Mouse (Mus musculus): ENCODE data around the gene Syt14. TPM values are rescaled to one million over a fixed set of nuclear protein-coding genes. Genes with fewer than 3 reads are reported as not detected.

The Syt14 gene
- polyA plus RNA-seq, 1 experiment from 2014 or later: 5.4 TPM

DNA sequence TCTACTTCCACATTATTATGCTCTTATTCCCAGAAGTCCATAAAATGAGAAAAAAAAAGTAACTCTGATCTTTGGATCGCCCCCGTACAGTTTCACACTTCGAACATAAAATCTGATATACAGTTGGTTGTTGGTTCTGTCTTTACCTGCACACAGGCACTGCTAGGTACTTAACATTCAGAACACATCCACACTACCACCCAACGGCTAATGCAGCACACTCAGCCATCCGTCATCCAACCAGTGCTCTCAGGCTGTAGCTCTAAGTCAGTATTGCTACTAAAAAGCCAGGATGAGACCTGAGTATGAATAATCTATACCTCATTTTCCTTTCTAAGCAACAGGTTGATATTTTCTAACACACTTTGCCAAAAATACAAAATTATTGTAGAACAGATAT is 73.3 kb downstream of the Syt14 start:
- Histone ChIP-seq H3K4me3 (ENCODE audit: low read depth, low read length) (no peak overlapping the region), H3K27ac (ENCODE audit: low read length) (no peak overlapping the region), H3K4me2 (ENCODE audit: low read depth, low read length) (no peak overlapping the region), H3K36me3 (ENCODE audit: control insufficient read depth, insufficient read depth) (no peaks in the 10 kb centered on the region), H3K9ac (ENCODE audit: low read depth, low read length) (no peak overlapping the region), H3K4me1 (ENCODE audit: control insufficient read depth, low read depth, low read length) (no peaks in the 10 kb centered on the region), H3K27me3 (ENCODE audit: control insufficient read depth, insufficient read depth, low read depth, low read length) (no peaks in the 10 kb centered on the region), H3K9me3 (replicated peaks; ENCODE audit: control insufficient read depth, low read length) (no peaks in the 10 kb centered on the region)
- no peak for ATAC-seq (ENCODE audit: low read depth)
- WGBS (ENCODE audit: insufficient replicate concordance): 82% methylated on average over 5 of the region's 5 CpGs

DNA sequence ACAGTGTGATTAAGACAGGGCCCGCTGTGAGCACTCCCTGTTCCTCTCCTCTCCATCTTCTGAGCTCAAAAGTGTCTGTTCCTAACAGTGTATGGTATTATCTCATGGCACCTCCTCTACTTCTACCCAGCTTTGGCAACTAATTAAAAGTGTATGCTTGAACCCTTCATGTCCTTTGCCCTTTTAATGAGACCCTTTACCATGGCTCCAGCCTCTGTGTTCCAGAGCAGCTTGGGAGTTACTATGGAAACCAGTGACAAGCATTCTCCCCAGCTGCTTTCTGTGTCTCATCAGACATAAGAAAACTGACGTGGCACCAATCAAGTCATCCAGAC is 87.8 kb downstream of the Syt14 start:
- no peak overlapping the region for H3K27ac ChIP-seq (ENCODE audit: low read length)
- no peak overlapping the region for H3K9ac ChIP-seq (ENCODE audit: low read depth, low read length)
- no peaks in the 10 kb centered on the region for H3K4me1 ChIP-seq (ENCODE audit: control insufficient read depth, low read depth, low read length)
- H3K36me3 ChIP-seq (ENCODE audit: control insufficient read depth, insufficient read depth): no peaks in the 10 kb centered on the region
- H3K4me2 ChIP-seq (ENCODE audit: low read depth, low read length): no peak overlapping the region
- no peaks in the 10 kb centered on the region for H3K9me3 ChIP-seq (replicated peaks; ENCODE audit: control insufficient read depth, low read length)
- WGBS (ENCODE audit: insufficient replicate concordance): 69% methylated on average over 2 of the region's 2 CpGs
- no peaks in the 10 kb centered on the region for H3K27me3 ChIP-seq (ENCODE audit: control insufficient read depth, insufficient read depth, low read depth, low read length)
- no peak overlapping the region for H3K4me3 ChIP-seq (ENCODE audit: low read depth, low read length)
- no peak for ATAC-seq (ENCODE audit: low read depth)

DNA sequence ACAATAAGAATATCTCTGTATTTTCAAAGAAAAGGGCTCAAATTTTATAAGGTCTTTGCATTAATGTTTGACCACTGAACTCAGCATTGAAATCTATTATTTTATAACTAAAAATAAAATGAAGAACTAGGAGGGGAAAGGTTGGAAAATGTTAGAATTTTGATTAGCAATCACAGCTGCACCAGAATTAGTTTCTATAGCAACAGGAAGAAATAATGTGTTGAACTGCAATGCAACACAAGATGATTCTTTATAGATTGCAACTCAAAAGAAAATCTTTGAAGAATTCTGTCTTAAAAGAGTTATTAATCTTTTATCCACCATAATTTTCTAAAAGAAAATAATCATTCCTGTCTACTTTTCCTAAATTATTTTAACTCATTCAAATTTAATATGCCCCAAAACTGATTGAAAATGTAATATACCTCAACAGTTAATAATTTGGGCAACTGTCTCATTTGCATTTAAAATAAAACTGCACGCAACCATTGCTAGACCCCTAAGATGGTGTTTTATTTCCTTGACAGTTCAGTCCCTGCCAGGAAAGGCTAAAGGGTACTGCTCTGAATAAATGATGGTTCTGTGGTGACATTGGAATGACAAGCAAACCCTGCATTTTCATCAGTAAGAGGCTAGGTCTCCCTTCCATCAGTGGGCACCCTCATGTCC is 88.3 kb downstream of the Syt14 start:
- ATAC-seq (ENCODE audit: low read depth): no peak
- H3K9ac ChIP-seq (ENCODE audit: low read depth, low read length): no peak overlapping the region
- no peaks in the 10 kb centered on the region for H3K4me1 ChIP-seq (ENCODE audit: control insufficient read depth, low read depth, low read length)
- H3K9me3 ChIP-seq (replicated peaks; ENCODE audit: control insufficient read depth, low read length): no peaks in the 10 kb centered on the region
- H3K36me3 ChIP-seq (ENCODE audit: control insufficient read depth, insufficient read depth): no peaks in the 10 kb centered on the region
- WGBS (ENCODE audit: insufficient replicate concordance): 88% methylated on average over 1 of the region's 1 CpGs
- H3K4me3 ChIP-seq (ENCODE audit: low read depth, low read length): no peak overlapping the region
- no peak overlapping the region for H3K27ac ChIP-seq (ENCODE audit: low read length)
- no peaks in the 10 kb centered on the region for H3K27me3 ChIP-seq (ENCODE audit: control insufficient read depth, insufficient read depth, low read depth, low read length)
- no peak overlapping the region for H3K4me2 ChIP-seq (ENCODE audit: low read depth, low read length)

DNA sequence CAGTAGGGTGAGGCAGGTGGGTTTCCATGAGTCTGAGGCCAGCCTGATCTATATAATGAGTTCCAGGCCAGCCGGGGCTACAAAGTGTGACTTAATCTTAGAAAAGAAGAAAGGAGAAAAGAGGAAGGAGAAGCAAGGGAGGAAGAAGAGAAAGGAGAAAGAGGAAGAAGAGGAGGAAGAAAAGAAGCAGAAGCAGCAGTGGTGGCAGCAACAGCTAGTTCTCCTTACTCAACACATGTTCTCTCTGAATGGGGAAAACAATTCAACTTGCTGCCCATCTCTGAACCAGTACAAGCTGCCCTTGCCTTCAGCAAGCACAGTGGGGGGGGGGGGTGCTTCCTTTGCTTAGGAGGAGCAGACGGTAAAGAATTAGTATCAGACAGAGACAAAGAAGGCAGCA is 96.5 kb downstream of the Syt14 start:
- Histone ChIP-seq H3K27ac (ENCODE audit: low read length) (no peak overlapping the region), H3K27me3 (ENCODE audit: control insufficient read depth, insufficient read depth, low read depth, low read length) (no peaks in the 10 kb centered on the region), H3K9me3 (replicated peaks; ENCODE audit: control insufficient read depth, low read length) (no peaks in the 10 kb centered on the region), H3K4me3 (ENCODE audit: low read depth, low read length) (no peak overlapping the region), H3K4me1 (ENCODE audit: control insufficient read depth, low read depth, low read length) (no peaks in the 10 kb centered on the region), H3K36me3 (ENCODE audit: control insufficient read depth, insufficient read depth) (no peaks in the 10 kb centered on the region), H3K4me2 (ENCODE audit: low read depth, low read length) (no peak overlapping the region), H3K9ac (ENCODE audit: low read depth, low read length) (no peak overlapping the region)
- peak; percentile 47 for ATAC-seq (ENCODE audit: low read depth)
- WGBS (ENCODE audit: insufficient replicate concordance): 27% methylated on average over 2 of the region's 2 CpGs

DNA sequence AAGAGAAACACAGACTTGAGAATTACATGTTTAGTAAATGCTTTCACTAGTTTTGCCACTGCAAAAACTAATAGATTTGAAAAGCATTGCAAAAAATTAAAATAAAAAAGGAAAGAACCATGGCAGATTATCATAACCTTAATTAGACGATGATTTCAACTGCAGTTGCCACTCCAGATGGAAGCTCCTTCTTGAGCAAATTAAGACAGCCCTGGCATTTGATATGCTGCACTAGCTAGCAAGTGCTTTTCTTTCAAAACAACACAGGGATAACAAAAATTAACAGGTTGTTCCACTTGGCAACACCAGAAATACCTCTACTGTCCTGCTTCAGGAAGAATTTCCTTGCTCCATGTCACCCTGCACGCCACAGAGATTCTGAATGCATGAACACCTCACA is 97.6 kb downstream of the Syt14 start:
- Histone ChIP-seq H3K27me3 (ENCODE audit: control insufficient read depth, insufficient read depth, low read depth, low read length) (no peaks in the 10 kb centered on the region), H3K4me1 (ENCODE audit: control insufficient read depth, low read depth, low read length) (no peaks in the 10 kb centered on the region), H3K9ac (ENCODE audit: low read depth, low read length) (no peak overlapping the region), H3K27ac (ENCODE audit: low read length) (no peak overlapping the region), H3K4me2 (ENCODE audit: low read depth, low read length) (no peak overlapping the region), H3K4me3 (ENCODE audit: low read depth, low read length) (no peak overlapping the region), H3K9me3 (replicated peaks; ENCODE audit: control insufficient read depth, low read length) (no peaks in the 10 kb centered on the region), H3K36me3 (ENCODE audit: control insufficient read depth, insufficient read depth) (no peaks in the 10 kb centered on the region)
- WGBS (ENCODE audit: insufficient replicate concordance): 68% methylated on average over 2 of the region's 2 CpGs
- ATAC-seq (ENCODE audit: low read depth): no peak

DNA sequence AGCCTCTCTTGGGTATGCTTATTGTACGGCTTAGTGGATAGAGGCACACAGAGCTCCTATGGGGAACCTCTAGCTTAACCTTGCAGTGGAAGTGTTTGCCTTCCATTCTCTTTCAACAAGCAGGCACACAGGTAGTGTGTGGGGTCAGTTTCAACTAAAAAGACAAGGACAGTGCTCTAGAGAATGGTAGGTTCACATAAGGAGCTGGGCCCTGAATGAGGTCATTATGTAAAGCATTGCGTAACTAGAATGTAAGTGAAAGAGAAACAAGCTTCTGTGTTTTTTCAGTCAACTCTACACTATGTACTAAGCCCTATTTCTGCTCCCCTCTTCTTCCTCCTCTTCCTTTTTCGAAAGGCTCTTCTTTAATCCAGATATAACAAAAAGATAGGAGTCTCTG is 103.8 kb downstream of the Syt14 start:
- H3K4me3 ChIP-seq (ENCODE audit: low read depth, low read length): no peak overlapping the region
- no peak overlapping the region for H3K4me2 ChIP-seq (ENCODE audit: low read depth, low read length)
- H3K27ac ChIP-seq (ENCODE audit: low read length): no peak overlapping the region
- no peak overlapping the region for H3K9ac ChIP-seq (ENCODE audit: low read depth, low read length)
- WGBS (ENCODE audit: insufficient replicate concordance): 63% methylated on average over 3 of the region's 3 CpGs
- peak; percentile 87 for ATAC-seq (ENCODE audit: low read depth)
- H3K4me1 ChIP-seq (ENCODE audit: control insufficient read depth, low read depth, low read length): no peaks in the 10 kb centered on the region
- H3K9me3 ChIP-seq (replicated peaks; ENCODE audit: control insufficient read depth, low read length): no peaks in the 10 kb centered on the region
- H3K36me3 ChIP-seq (ENCODE audit: control insufficient read depth, insufficient read depth): peaks cover 2% of the 10 kb centered on the region
- no peaks in the 10 kb centered on the region for H3K27me3 ChIP-seq (ENCODE audit: control insufficient read depth, insufficient read depth, low read depth, low read length)

DNA sequence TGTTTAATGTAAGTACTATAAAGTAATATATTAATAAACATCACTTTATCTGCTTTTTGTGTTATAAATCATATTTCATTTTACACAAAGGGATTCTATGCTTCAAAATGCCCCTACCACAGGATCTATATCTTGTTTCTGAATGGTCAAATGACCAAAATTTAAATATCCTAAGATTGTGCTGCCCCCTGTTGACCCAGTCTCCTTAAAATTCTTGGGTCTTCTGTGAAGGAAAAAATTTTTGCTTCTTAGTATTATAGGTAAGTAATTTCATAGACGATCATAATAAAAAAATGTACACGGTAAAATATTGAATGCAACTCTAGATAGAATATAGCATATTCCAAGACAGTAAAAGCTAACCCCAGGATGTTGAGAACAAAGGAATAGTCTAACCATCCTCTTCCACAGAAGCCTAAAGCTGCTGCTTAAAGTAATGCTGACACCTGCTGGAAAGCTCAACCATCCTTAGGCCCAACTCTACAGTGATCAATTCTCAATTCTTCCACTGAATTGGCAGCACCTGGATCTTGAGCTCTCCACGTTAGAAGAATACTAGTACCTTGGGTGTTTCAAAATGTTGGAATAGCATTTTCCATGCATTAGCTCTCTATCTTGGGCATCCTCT is 123.4 kb downstream of the Syt14 start:
- H3K9me3 ChIP-seq (replicated peaks; ENCODE audit: control insufficient read depth, low read length): no peaks in the 10 kb centered on the region
- 60% methylated on average over 3 of the region's 3 CpGs for WGBS (ENCODE audit: insufficient replicate concordance)

DNA sequence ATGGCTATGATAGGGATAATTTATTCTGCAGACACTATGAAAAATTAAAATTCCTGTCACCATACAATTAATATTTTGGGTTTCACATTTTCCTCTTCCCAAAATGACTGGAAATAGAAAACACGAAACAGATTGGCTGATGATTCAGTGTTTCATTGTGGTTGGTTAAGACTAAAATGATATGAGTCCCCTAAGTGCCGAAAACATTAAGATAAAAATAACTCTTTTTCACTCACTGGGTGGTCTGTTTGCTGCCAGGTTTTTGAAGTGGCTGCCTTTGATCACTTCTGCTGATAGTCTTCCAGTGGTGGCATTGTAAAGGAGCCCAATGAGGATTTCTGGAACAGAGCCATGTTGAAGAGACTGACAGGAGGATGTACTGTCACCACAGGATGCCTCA is 134.1 kb downstream of the Syt14 start:
- H3K4me2 ChIP-seq (ENCODE audit: low read depth, low read length): no peak overlapping the region
- no peak overlapping the region for H3K27ac ChIP-seq (ENCODE audit: low read length)
- WGBS (ENCODE audit: insufficient replicate concordance): 61% methylated on average over 2 of the region's 2 CpGs
- H3K4me3 ChIP-seq (ENCODE audit: low read depth, low read length): no peak overlapping the region
- no peak overlapping the region for H3K9ac ChIP-seq (ENCODE audit: low read depth, low read length)
- no peaks in the 10 kb centered on the region for H3K4me1 ChIP-seq (ENCODE audit: control insufficient read depth, low read depth, low read length)
- H3K36me3 ChIP-seq (ENCODE audit: control insufficient read depth, insufficient read depth): no peaks in the 10 kb centered on the region
- H3K9me3 ChIP-seq (replicated peaks; ENCODE audit: control insufficient read depth, low read length): no peaks in the 10 kb centered on the region
- no peak for ATAC-seq (ENCODE audit: low read depth)
- H3K27me3 ChIP-seq (ENCODE audit: control insufficient read depth, insufficient read depth, low read depth, low read length): no peaks in the 10 kb centered on the region

More for the DNA sequence above, 123.4 kb downstream of the Syt14 start:
- Histone ChIP-seq H3K9ac (ENCODE audit: low read depth, low read length) (no peak overlapping the region), H3K27me3 (ENCODE audit: control insufficient read depth, insufficient read depth, low read depth, low read length) (no peaks in the 10 kb centered on the region), H3K4me2 (ENCODE audit: low read depth, low read length) (no peak overlapping the region), H3K27ac (ENCODE audit: low read length) (no peak overlapping the region), H3K36me3 (ENCODE audit: control insufficient read depth, insufficient read depth) (no peaks in the 10 kb centered on the region), H3K4me3 (ENCODE audit: low read depth, low read length) (no peak overlapping the region), H3K4me1 (ENCODE audit: control insufficient read depth, low read depth, low read length) (no peaks in the 10 kb centered on the region)
- ATAC-seq (ENCODE audit: low read depth): no peak

DNA sequence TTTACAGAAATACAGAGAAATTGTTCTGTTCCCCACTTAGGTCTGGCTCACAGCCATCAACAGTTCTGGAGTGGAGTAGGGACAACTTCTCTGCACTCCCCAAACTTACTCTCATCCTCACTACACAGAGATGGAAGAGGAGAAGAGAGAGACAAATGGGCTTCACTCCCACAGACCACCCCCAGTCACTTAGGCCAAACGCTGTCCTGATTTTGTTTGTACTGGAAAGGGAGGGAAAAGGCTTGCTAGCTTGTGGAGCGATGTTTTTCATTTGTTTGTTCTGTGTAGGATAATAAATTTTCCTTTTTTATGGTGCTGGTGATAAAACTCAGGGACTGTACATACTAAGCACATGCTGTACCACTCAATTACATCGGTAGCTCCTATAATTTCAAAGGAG is 134.7 kb downstream of the Syt14 start:
- Histone ChIP-seq H3K9me3 (replicated peaks; ENCODE audit: control insufficient read depth, low read length) (no peaks in the 10 kb centered on the region), H3K27ac (ENCODE audit: low read length) (no peak overlapping the region), H3K4me3 (ENCODE audit: low read depth, low read length) (no peak overlapping the region), H3K4me1 (ENCODE audit: control insufficient read depth, low read depth, low read length) (no peaks in the 10 kb centered on the region), H3K9ac (ENCODE audit: low read depth, low read length) (no peak overlapping the region), H3K36me3 (ENCODE audit: control insufficient read depth, insufficient read depth) (no peaks in the 10 kb centered on the region), H3K4me2 (ENCODE audit: low read depth, low read length) (no peak overlapping the region), H3K27me3 (ENCODE audit: control insufficient read depth, insufficient read depth, low read depth, low read length) (no peaks in the 10 kb centered on the region)
- no peak for ATAC-seq (ENCODE audit: low read depth)
- 71% methylated on average over 3 of the region's 3 CpGs for WGBS (ENCODE audit: insufficient replicate concordance)

Data from liver, embryonic 16.5 days (tissue).